Mouse (Mus musculus): ENCODE measurements at regions not wholly inside any gene's neighbourhood (a gene's known extent, or its start where the extent isn't known, plus 50 kb on each side); places are given as distances from the start of the nearest gene placed in this dataset.

GRCm38 (mm10) chr2:79510485-79511094, 54.0 kb upstream of the Cerkl start:
- Histone ChIP-seq H3K4me2 (replicated peaks; ENCODE audit: low read depth, low read length) (no peak overlapping the region), H3K4me3 (ENCODE audit: low read length) (no peak overlapping the region), H3K27me3 (ENCODE audit: insufficient read depth, low read length) (no peaks in the 10 kb centered on the region), H3K36me3 (ENCODE audit: insufficient read depth, low read length) (no peaks in the 10 kb centered on the region), H3K27ac (ENCODE audit: low read length) (no peak overlapping the region), H3K9me3 (ENCODE audit: low read length) (no peaks in the 10 kb centered on the region), H3K9ac (replicated peaks; ENCODE audit: low read length) (no peak overlapping the region), H3K4me1 (ENCODE audit: insufficient read depth, low read length) (peaks cover 13% of the 10 kb centered on the region; the same call in 1 of the 2 replicates)
- 45% methylated on average over 10 of the region's 10 CpGs for WGBS
- peak; percentile 54; the same call in 1 of the 2 replicates for ATAC-seq (ENCODE audit: low FRiP score, low TSS enrichment)

GRCm38 (mm10) chr2:79511108-79511507, 54.5 kb upstream of the Cerkl start:
- no peak overlapping the region for H3K9ac ChIP-seq (replicated peaks; ENCODE audit: low read length)
- WGBS = 36% methylated on average over 6 of the region's 6 CpGs
- H3K4me1 ChIP-seq (ENCODE audit: insufficient read depth, low read length) = peaks cover 13% of the 10 kb centered on the region; the same call in 1 of the 2 replicates
- H3K27me3 ChIP-seq (ENCODE audit: insufficient read depth, low read length) = no peaks in the 10 kb centered on the region
- H3K9me3 ChIP-seq (ENCODE audit: low read length) = no peaks in the 10 kb centered on the region
- H3K4me3 ChIP-seq (ENCODE audit: low read length) = no peak overlapping the region
- no peak overlapping the region for H3K27ac ChIP-seq (ENCODE audit: low read length)
- no peak overlapping the region for H3K4me2 ChIP-seq (replicated peaks; ENCODE audit: low read depth, low read length)
- no peak for ATAC-seq (ENCODE audit: low FRiP score, low TSS enrichment)
- H3K36me3 ChIP-seq (ENCODE audit: insufficient read depth, low read length) = no peaks in the 10 kb centered on the region

GRCm38 (mm10) chr2:79511676-79512323, 55.2 kb upstream of the Cerkl start:
- H3K4me2 ChIP-seq (replicated peaks; ENCODE audit: low read depth, low read length) = peak overlapping the region; percentile 34
- H3K27ac ChIP-seq (ENCODE audit: low read length) = no peak overlapping the region
- 22% methylated on average over 11 of the region's 11 CpGs for WGBS
- no peak; the same call in 1 of the 2 replicates for ATAC-seq (ENCODE audit: low FRiP score, low TSS enrichment)
- no peaks in the 10 kb centered on the region for H3K36me3 ChIP-seq (ENCODE audit: insufficient read depth, low read length)
- H3K27me3 ChIP-seq (ENCODE audit: insufficient read depth, low read length) = no peaks in the 10 kb centered on the region
- no peaks in the 10 kb centered on the region for H3K9me3 ChIP-seq (ENCODE audit: low read length)
- H3K4me1 ChIP-seq (ENCODE audit: insufficient read depth, low read length) = peaks cover 13% of the 10 kb centered on the region; the same call in 1 of the 2 replicates
- no peak overlapping the region for H3K9ac ChIP-seq (replicated peaks; ENCODE audit: low read length)
- no peak overlapping the region for H3K4me3 ChIP-seq (ENCODE audit: low read length)

- Histone ChIP-seq H3K36me3 (ENCODE audit: insufficient read depth, low read length) (no peaks in the 10 kb centered on the region), H3K4me2 (replicated peaks; ENCODE audit: low read depth, low read length) (no peak overlapping the region), H3K4me3 (ENCODE audit: low read length) (no peak overlapping the region), H3K27me3 (ENCODE audit: insufficient read depth, low read length) (no peaks in the 10 kb centered on the region), H3K9ac (replicated peaks; ENCODE audit: low read length) (no peak overlapping the region), H3K27ac (ENCODE audit: low read length) (no peak overlapping the region), H3K9me3 (ENCODE audit: low read length) (no peaks in the 10 kb centered on the region), H3K4me1 (ENCODE audit: insufficient read depth, low read length) (peaks cover 13% of the 10 kb centered on the region; the same call in 1 of the 2 replicates)
- ATAC-seq (ENCODE audit: low FRiP score, low TSS enrichment) = no peak
- 49% methylated on average over 2 of the region's 2 CpGs for WGBS
Observed at GRCm38 (mm10) chr2:79512374-79512773, 55.8 kb upstream of the Cerkl start.

GRCm38 (mm10) chr2:79513726-79514125, 57.1 kb upstream of the Cerkl start:
- peaks cover 13% of the 10 kb centered on the region; the same call in 1 of the 2 replicates for H3K4me1 ChIP-seq (ENCODE audit: insufficient read depth, low read length)
- ATAC-seq (ENCODE audit: low FRiP score, low TSS enrichment) = no peak
- H3K9me3 ChIP-seq (ENCODE audit: low read length) = no peaks in the 10 kb centered on the region
- no peak overlapping the region for H3K4me3 ChIP-seq (ENCODE audit: low read length)
- no peak overlapping the region for H3K4me2 ChIP-seq (replicated peaks; ENCODE audit: low read depth, low read length)
- H3K9ac ChIP-seq (replicated peaks; ENCODE audit: low read length) = no peak overlapping the region
- H3K27me3 ChIP-seq (ENCODE audit: insufficient read depth, low read length) = no peaks in the 10 kb centered on the region
- no peak overlapping the region for H3K27ac ChIP-seq (ENCODE audit: low read length)
- H3K36me3 ChIP-seq (ENCODE audit: insufficient read depth, low read length) = no peaks in the 10 kb centered on the region
- 73% methylated on average over 3 of the region's 3 CpGs for WGBS

- no peaks in the 10 kb centered on the region for H3K9me3 ChIP-seq (ENCODE audit: low read length)
- H3K36me3 ChIP-seq (ENCODE audit: insufficient read depth, low read length) = no peaks in the 10 kb centered on the region
- H3K4me3 ChIP-seq (ENCODE audit: low read length) = no peak overlapping the region
- no peak for ATAC-seq (ENCODE audit: low FRiP score, low TSS enrichment)
- H3K4me1 ChIP-seq (ENCODE audit: insufficient read depth, low read length) = no peaks in the 10 kb centered on the region
- H3K27me3 ChIP-seq (ENCODE audit: insufficient read depth, low read length) = no peaks in the 10 kb centered on the region
- H3K4me2 ChIP-seq (replicated peaks; ENCODE audit: low read depth, low read length) = no peak overlapping the region
- 78% methylated on average over 8 of the region's 8 CpGs for WGBS
- no peak overlapping the region for H3K27ac ChIP-seq (ENCODE audit: low read length)
- no peak overlapping the region for H3K9ac ChIP-seq (replicated peaks; ENCODE audit: low read length)
Observed at GRCm38 (mm10) chr2:79518046-79518750, 61.6 kb upstream of the Cerkl start.

DNA sequence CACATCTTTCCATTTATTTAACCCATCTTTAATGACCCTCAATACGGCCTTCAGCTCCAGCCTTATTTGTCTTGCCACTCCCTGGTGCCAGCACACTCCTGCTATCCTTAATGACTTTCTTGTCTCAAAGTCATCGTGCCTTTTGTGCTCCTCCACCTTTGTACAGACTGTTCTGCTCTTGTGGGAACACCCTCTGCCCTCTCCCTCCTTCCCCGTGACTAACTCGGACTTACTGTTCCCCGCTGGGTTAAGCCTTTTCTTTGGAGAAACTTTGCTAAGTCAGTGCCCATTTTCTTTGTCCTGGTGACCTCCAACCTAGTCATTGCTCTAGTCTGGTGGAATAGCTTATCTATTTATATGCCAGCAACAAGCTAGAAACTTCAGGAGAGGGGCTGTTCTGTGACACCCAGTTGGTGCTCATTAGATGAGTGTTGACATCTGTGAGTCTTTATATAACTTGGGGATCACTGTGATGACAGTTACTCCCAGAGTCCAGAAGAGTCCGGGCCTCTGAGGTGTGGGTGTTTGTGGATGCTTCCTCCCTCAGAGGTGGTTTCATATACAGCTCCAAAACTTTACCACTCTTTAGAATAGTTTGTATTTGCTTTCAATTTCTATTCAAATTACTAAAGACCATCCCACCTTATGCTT, 63.3 kb upstream of the Cerkl start:
- Histone ChIP-seq H3K9me3 (ENCODE audit: low read length) (no peaks in the 10 kb centered on the region), H3K27me3 (ENCODE audit: insufficient read depth, low read length) (no peaks in the 10 kb centered on the region), H3K27ac (ENCODE audit: low read length) (no peak overlapping the region), H3K4me3 (ENCODE audit: low read length) (no peak overlapping the region), H3K4me1 (ENCODE audit: insufficient read depth, low read length) (no peaks in the 10 kb centered on the region), H3K4me2 (replicated peaks; ENCODE audit: low read depth, low read length) (no peak overlapping the region), H3K9ac (replicated peaks; ENCODE audit: low read length) (no peak overlapping the region), H3K36me3 (ENCODE audit: insufficient read depth, low read length) (no peaks in the 10 kb centered on the region)
- WGBS = 75% methylated on average over 6 of the region's 6 CpGs
- ATAC-seq (ENCODE audit: low FRiP score, low TSS enrichment) = no peak

- 69% methylated on average over 4 of the region's 4 CpGs for WGBS
- H3K27ac ChIP-seq (ENCODE audit: low read length) = 0 out of 2 replicates have a peak overlapping the region, but pooled peaks have one; percentile 18
Observed at GRCm38 (mm10) chr2:79523441-79523840, 66.9 kb upstream of the Cerkl start.

DNA sequence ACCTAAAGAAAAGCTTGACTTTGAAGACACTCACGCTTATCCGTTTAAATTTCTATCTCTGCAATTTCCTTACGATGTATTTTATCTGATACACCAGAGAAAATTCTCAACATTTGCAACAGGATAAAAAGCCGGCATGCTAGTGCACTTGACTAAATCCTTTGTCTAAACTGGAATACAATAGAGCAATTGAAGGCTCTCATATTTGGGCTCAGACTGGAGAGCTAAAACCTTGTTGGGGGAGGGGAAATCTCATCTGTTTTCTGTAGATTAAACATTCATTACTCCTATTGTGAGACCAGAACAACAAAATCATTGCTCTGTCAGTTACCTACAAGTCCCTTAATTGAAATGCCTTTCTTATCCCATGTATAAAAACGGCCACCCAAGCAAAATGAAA, 70.9 kb upstream of the Cerkl start:
- Histone ChIP-seq H3K4me3 (ENCODE audit: low read length) (no peak overlapping the region), H3K27ac (ENCODE audit: low read length) (no peak overlapping the region), H3K4me1 (ENCODE audit: insufficient read depth, low read length) (peaks cover 5% of the 10 kb centered on the region; the same call in 1 of the 2 replicates), H3K9ac (replicated peaks; ENCODE audit: low read length) (no peak overlapping the region), H3K27me3 (ENCODE audit: insufficient read depth, low read length) (no peaks in the 10 kb centered on the region), H3K9me3 (ENCODE audit: low read length) (no peaks in the 10 kb centered on the region), H3K4me2 (replicated peaks; ENCODE audit: low read depth, low read length) (no peak overlapping the region), H3K36me3 (ENCODE audit: insufficient read depth, low read length) (no peaks in the 10 kb centered on the region)
- 76% methylated on average over 5 of the region's 5 CpGs for WGBS
- no peak for ATAC-seq (ENCODE audit: low FRiP score, low TSS enrichment)

More at GRCm38 (mm10) chr2:79523441-79523840, 66.9 kb upstream of the Cerkl start:
- Histone ChIP-seq H3K9me3 (ENCODE audit: low read length) (no peaks in the 10 kb centered on the region), H3K36me3 (ENCODE audit: insufficient read depth, low read length) (no peaks in the 10 kb centered on the region), H3K4me2 (replicated peaks; ENCODE audit: low read depth, low read length) (no peak overlapping the region), H3K4me1 (ENCODE audit: insufficient read depth, low read length) (peaks cover 5% of the 10 kb centered on the region; the same call in 1 of the 2 replicates), H3K4me3 (ENCODE audit: low read length) (no peak overlapping the region), H3K27me3 (ENCODE audit: insufficient read depth, low read length) (no peaks in the 10 kb centered on the region), H3K9ac (replicated peaks; ENCODE audit: low read length) (no peak overlapping the region)
- peak; percentile 42; the same call in 1 of the 2 replicates for ATAC-seq (ENCODE audit: low FRiP score, low TSS enrichment)

Data from kidney, embryonic 16.5 days (tissue).